Mouse (Mus musculus): ENCODE data around the gene Sesn1. TPM values are rescaled to one million over a fixed set of nuclear protein-coding genes. Genes with fewer than 3 reads are reported as not detected.

Gene Sesn1
- polyA plus RNA-seq, 1 experiment from 2014 or later = 31.7 TPM

DNA sequence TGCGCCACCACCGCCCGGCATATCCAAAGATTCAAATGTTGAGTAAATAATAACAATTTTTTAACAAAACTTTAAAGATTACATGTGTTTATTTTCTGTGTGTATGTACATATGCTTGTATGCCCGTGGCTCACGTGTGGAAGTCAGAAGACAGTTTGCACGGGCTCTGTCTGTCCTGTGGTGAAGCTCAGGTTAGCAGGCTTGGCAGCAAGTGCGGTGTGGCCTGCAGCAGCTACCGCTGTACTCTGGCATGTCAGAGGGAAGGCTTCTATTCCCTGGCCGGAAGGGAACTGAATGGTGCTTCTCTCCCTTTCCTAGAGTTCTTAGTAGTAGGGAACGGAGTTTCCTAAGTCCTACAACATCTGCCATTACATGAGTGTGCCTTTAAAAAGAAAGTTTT is 15.3 kb downstream of the Sesn1 start:
- Histone ChIP-seq H3K9ac (no peak overlapping the region), H3K27me3 (replicated peaks) (no peaks in the 10 kb centered on the region), H3K4me3 (replicated peaks) (no peak overlapping the region), H3K4me1 (replicated peaks) (no peaks in the 10 kb centered on the region), H3K36me3 (no peaks in the 10 kb centered on the region), H3K4me2 (replicated peaks) (no peak overlapping the region), H3K27ac (no peak overlapping the region), H3K9me3 (no peaks in the 10 kb centered on the region)
- WGBS = 91% methylated on average over 10 of the region's 10 CpGs
- no peak for ATAC-seq

DNA sequence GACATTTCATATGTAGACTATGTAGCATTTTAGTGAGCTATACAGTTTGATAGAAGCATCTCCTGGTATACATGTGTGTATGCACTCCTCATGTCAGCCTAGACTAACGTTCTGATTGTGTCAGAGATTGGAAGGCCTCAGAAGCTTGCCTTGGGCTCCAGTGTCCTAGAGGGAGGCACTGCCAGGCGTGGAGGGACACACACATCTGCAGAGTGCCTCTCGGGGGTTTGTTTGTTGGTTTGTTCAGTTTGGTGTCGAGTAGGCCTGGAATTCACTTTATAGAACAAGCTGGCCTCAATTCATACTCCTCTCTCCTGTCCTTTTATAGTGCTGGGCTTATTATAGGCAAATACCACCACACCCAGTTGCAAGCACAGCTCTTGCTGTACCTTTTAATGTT is 16.3 kb downstream of the Sesn1 start:
- Histone ChIP-seq H3K27me3 (replicated peaks) (no peaks in the 10 kb centered on the region), H3K4me3 (replicated peaks) (no peak overlapping the region), H3K36me3 (no peaks in the 10 kb centered on the region), H3K4me2 (replicated peaks) (no peak overlapping the region), H3K9ac (no peak overlapping the region), H3K9me3 (no peaks in the 10 kb centered on the region), H3K4me1 (replicated peaks) (no peaks in the 10 kb centered on the region), H3K27ac (no peak overlapping the region)
- 89% methylated on average over 4 of the region's 4 CpGs for WGBS
- no peak for ATAC-seq

DNA sequence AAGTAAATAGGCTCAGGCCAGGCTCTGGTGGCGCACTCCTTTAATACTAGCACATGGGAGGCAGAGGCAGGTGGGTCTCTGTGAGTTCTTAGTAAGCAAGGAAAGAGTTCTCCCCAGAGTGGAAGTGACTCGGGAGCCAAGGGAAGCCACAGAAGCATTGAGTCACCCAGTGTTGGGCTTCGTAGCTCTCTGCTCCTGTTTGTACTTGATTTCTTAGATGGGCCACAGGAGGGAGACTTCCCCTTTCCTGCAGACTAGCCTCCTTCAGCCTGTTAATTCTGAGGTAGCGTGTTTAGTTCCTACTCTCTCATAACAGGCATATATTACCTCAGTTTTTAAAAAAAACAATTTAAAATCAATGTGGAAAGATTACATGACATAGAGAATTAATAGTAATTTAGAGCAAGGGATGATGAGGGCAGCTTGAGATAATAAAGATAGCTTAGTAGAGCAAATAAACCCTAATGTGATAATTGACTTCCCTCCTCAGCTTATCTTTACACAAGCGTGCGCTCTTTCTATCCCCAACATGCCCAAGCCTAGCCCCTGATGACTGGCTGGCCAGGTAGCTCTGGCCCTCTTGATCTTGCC is 16.9 kb downstream of the Sesn1 start:
- H3K27me3 ChIP-seq (replicated peaks) = no peaks in the 10 kb centered on the region
- no peak overlapping the region for H3K4me3 ChIP-seq (replicated peaks)
- no peaks in the 10 kb centered on the region for H3K4me1 ChIP-seq (replicated peaks)
- no peaks in the 10 kb centered on the region for H3K36me3 ChIP-seq
- H3K9me3 ChIP-seq = no peaks in the 10 kb centered on the region
- no peak overlapping the region for H3K9ac ChIP-seq
- 78% methylated on average over 6 of the region's 6 CpGs for WGBS
- H3K4me2 ChIP-seq (replicated peaks) = no peak overlapping the region
- no peak overlapping the region for H3K27ac ChIP-seq
- no peak for ATAC-seq

- Histone ChIP-seq H3K9me3 (no peaks in the 10 kb centered on the region), H3K27ac (no peak overlapping the region), H3K27me3 (replicated peaks) (no peaks in the 10 kb centered on the region), H3K4me1 (replicated peaks) (no peaks in the 10 kb centered on the region), H3K36me3 (no peaks in the 10 kb centered on the region), H3K9ac (no peak overlapping the region), H3K4me3 (replicated peaks) (no peak overlapping the region), H3K4me2 (replicated peaks) (no peak overlapping the region)
- 91% methylated on average over 4 of the region's 4 CpGs for whole genome bisulfite sequencing
- no peak for ATAC-seq
These were observed 18.0 kb downstream of the Sesn1 start for GRCm38 (mm10) chr10:41827784-41828183.

- Histone ChIP-seq H3K4me2 (replicated peaks) (no peak overlapping the region), H3K4me1 (replicated peaks) (no peaks in the 10 kb centered on the region), H3K4me3 (replicated peaks) (no peak overlapping the region), H3K36me3 (no peaks in the 10 kb centered on the region), H3K9me3 (no peaks in the 10 kb centered on the region), H3K27ac (no peak overlapping the region), H3K9ac (no peak overlapping the region), H3K27me3 (replicated peaks) (no peaks in the 10 kb centered on the region)
- ATAC-seq = no peak
- 86% methylated on average over 5 of the region's 5 CpGs for WGBS
These were observed 19.5 kb downstream of the Sesn1 start for GRCm38 (mm10) chr10:41829191-41829590.

DNA sequence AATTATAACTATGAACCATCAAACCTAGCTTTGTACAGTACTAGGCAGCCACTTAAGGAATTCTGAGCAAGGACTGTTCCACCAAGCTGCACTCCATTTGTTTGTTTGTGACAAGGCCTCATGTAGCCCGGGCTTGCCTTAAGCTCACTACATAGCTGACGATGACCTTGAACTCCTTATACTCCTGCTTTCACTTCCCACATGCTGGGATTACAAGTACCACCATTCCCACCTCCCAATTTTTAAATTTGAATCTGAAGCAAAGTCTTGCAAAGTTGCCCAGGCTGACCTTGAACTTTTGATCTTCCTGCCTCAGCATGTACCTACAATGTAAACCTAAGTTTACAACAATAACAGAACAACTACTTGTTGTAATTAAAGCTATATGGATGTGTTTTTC is 20.2 kb downstream of the Sesn1 start:
- Histone ChIP-seq H3K9me3 (no peaks in the 10 kb centered on the region), H3K4me2 (replicated peaks) (no peak overlapping the region), H3K27ac (no peak overlapping the region), H3K9ac (no peak overlapping the region), H3K4me1 (replicated peaks) (no peaks in the 10 kb centered on the region), H3K4me3 (replicated peaks) (no peak overlapping the region), H3K27me3 (replicated peaks) (no peaks in the 10 kb centered on the region), H3K36me3 (no peaks in the 10 kb centered on the region)
- ATAC-seq = no peak
- WGBS = 86% methylated on average over 2 of the region's 2 CpGs

DNA sequence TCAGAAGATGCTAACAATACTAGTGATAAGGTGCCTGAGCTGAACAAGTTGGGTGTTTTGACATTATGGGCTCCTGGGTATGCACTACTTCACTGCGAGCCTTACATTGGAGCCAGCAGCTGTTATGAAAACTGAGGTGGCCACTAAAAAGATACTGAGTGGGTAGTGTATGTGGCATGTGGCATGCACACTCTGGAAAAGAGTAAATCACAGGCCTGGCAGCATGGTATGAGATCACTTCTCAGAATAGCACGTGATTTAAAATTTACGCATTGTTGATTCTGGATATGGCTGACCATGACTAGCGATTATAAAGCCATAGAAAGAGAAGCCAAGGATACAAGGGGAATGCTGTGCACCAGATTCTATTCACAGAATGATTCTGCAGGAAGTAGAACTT is 20.7 kb downstream of the Sesn1 start:
- Histone ChIP-seq H3K9me3 (no peaks in the 10 kb centered on the region), H3K4me3 (replicated peaks) (no peak overlapping the region), H3K9ac (no peak overlapping the region), H3K36me3 (no peaks in the 10 kb centered on the region), H3K4me2 (replicated peaks) (no peak overlapping the region), H3K27ac (no peak overlapping the region), H3K4me1 (replicated peaks) (no peaks in the 10 kb centered on the region), H3K27me3 (replicated peaks) (no peaks in the 10 kb centered on the region)
- ATAC-seq = no peak
- WGBS = 65% methylated on average over 4 of the region's 4 CpGs

- H3K4me1 ChIP-seq (replicated peaks) = no peaks in the 10 kb centered on the region
- no peak overlapping the region for H3K4me2 ChIP-seq (replicated peaks)
- H3K9me3 ChIP-seq = no peaks in the 10 kb centered on the region
- no peaks in the 10 kb centered on the region for H3K27me3 ChIP-seq (replicated peaks)
- WGBS = 55% methylated on average over 9 of the region's 9 CpGs
- ATAC-seq = no peak
- no peak overlapping the region for H3K4me3 ChIP-seq (replicated peaks)
- H3K36me3 ChIP-seq = no peaks in the 10 kb centered on the region
- H3K27ac ChIP-seq = no peak overlapping the region
- H3K9ac ChIP-seq = no peak overlapping the region
These were observed 21.3 kb downstream of the Sesn1 start for GRCm38 (mm10) chr10:41830851-41831522.

DNA sequence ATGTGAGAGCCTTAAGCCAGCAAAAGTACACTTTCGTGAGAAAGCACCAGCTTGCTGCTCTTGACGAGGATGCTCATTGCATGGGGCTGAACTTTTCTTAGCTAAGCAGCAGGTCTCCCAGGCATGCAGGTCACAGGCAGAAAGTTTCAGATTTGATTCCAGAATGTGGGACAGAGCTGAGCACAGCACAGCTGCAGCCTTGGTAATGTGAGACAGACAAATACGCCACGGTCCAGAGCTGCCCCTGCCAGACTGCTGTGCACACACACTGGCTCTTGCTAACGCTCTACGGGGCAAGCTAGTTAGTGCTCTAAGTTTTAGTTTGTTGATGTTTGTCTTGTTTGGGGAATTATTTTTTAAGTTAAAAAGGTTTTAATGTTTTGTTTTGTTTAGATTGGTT is 22.5 kb downstream of the Sesn1 start:
- H3K9me3 ChIP-seq = no peaks in the 10 kb centered on the region
- no peaks in the 10 kb centered on the region for H3K27me3 ChIP-seq (replicated peaks)
- H3K36me3 ChIP-seq = no peaks in the 10 kb centered on the region
- H3K4me2 ChIP-seq (replicated peaks) = no peak overlapping the region
- H3K4me1 ChIP-seq (replicated peaks) = no peaks in the 10 kb centered on the region
- H3K9ac ChIP-seq = no peak overlapping the region
- no peak overlapping the region for H3K4me3 ChIP-seq (replicated peaks)
- no peak for ATAC-seq
- H3K27ac ChIP-seq = no peak overlapping the region
- 70% methylated on average over 6 of the region's 6 CpGs for WGBS

DNA sequence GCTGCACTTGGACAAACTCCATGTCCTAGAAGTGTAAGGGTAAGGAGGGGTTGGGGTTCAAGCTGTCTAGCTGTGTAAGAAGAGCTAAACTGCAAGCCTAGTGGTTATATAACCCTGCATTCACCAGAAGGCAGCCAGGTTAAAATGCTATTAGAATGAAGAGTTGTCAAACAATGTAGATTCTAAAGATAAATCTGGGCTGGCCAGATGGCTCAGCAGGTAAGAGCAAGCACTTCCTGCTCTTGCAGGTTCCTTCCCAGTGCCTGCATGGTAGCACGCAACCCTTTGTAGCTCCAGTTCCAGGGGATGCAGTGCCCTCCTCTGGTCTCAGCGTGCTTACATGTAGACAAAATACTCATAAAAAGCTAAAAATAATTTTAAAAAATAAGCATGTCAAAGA is 24.4 kb downstream of the Sesn1 start:
- ATAC-seq = no peak
- H3K4me1 ChIP-seq (replicated peaks) = no peaks in the 10 kb centered on the region; the same call in 1 of the 2 replicates
- no peaks in the 10 kb centered on the region for H3K9me3 ChIP-seq
- H3K27ac ChIP-seq = no peak overlapping the region
- no peaks in the 10 kb centered on the region for H3K27me3 ChIP-seq (replicated peaks)
- H3K36me3 ChIP-seq = no peaks in the 10 kb centered on the region
- H3K9ac ChIP-seq = no peak overlapping the region
- no peak overlapping the region for H3K4me2 ChIP-seq (replicated peaks)
- no peak overlapping the region for H3K4me3 ChIP-seq (replicated peaks)
- 85% methylated on average over 2 of the region's 2 CpGs for WGBS

DNA sequence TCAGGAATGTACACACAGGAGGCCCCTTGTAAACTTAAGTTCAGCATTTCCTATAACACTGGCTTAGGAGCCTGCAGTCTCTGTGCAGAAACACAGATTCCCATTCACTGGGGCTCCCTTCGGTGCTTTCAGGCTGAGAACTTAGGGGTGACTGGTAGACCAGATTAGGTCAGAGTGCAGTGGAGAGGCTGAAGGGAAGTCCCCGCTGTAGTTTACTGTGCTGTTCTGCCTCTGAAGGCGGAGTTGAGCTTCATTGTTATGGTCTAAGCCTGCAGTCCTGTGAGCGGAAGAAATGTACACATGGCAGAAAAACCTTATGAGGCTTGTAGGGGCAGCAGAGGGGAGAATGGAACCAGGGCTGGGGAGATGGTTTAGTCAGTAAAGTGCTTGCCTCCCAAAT is 29.2 kb downstream of the Sesn1 start:
- ATAC-seq = no peak
- H3K4me2 ChIP-seq (replicated peaks) = no peak overlapping the region
- no peak overlapping the region for H3K9ac ChIP-seq
- 55% methylated on average over 4 of the region's 4 CpGs for WGBS
- no peaks in the 10 kb centered on the region; the same call in 1 of the 2 replicates for H3K4me1 ChIP-seq (replicated peaks)
- no peaks in the 10 kb centered on the region for H3K27me3 ChIP-seq (replicated peaks)
- H3K27ac ChIP-seq = no peak overlapping the region
- no peaks in the 10 kb centered on the region for H3K36me3 ChIP-seq
- no peak overlapping the region for H3K4me3 ChIP-seq (replicated peaks)
- no peaks in the 10 kb centered on the region for H3K9me3 ChIP-seq

- 97% methylated on average over 8 of the region's 8 CpGs for WGBS
- Histone ChIP-seq H3K9me3 (no peaks in the 10 kb centered on the region), H3K9ac (no peak overlapping the region), H3K36me3 (no peaks in the 10 kb centered on the region), H3K27me3 (replicated peaks) (no peaks in the 10 kb centered on the region), H3K27ac (no peak overlapping the region), H3K4me2 (replicated peaks) (no peak overlapping the region), H3K4me3 (replicated peaks) (no peak overlapping the region), H3K4me1 (replicated peaks) (no peaks in the 10 kb centered on the region)
- no peak for ATAC-seq
These were observed 38.0 kb downstream of the Sesn1 start for GRCm38 (mm10) chr10:41847737-41848136.

DNA sequence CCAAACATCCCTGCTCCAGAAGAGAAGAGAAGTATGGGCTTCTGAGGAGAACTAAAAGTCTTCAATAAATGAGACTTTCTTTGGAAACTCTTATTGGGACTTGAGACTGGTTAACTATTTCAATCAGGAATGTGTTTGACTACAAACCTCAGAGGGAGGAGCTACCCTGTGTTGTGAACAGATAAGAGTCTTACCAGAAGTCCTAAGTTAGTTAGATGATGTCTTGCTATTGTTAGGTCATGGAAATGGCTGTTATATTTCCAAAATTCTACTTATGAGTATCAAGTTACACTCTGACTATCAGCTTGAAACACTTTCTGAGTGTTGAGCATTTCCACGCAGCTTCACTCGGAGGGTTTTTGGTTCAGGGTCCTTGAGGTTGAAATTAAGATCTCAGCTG is 39.0 kb downstream of the Sesn1 start:
- no peaks in the 10 kb centered on the region for H3K9me3 ChIP-seq
- no peak for ATAC-seq
- H3K9ac ChIP-seq = no peak overlapping the region
- H3K4me3 ChIP-seq (replicated peaks) = no peak overlapping the region
- H3K27me3 ChIP-seq (replicated peaks) = no peaks in the 10 kb centered on the region
- 91% methylated on average over 2 of the region's 2 CpGs for WGBS
- H3K4me1 ChIP-seq (replicated peaks) = no peaks in the 10 kb centered on the region
- no peak overlapping the region for H3K4me2 ChIP-seq (replicated peaks)
- H3K36me3 ChIP-seq = no peaks in the 10 kb centered on the region
- no peak overlapping the region for H3K27ac ChIP-seq
